Mouse (Mus musculus) erythroblast, embryonic 14.5 days (primary cell): Measurements from ENCODE around the gene Ephb1. TPM values are rescaled to one million over a fixed set of nuclear protein-coding genes. Genes with fewer than 3 reads are reported as not detected.

Experiments
- H3K27me3 ChIP-seq: 2 replicates; pipeline ENCODE4 v1.6.1; 2012; ENCODE audit warnings: inconsistent platforms; ENCODE audit not compliant: control insufficient read depth
- H3K36me3 ChIP-seq: 2 replicates; pipeline ENCODE4 v1.6.1; 2012; ENCODE audit warnings: mild to moderate bottlenecking, inconsistent platforms; ENCODE audit not compliant: control insufficient read depth
- H3K4me1 ChIP-seq: 2 replicates; pipeline ENCODE4 v1.6.1; 2012; ENCODE audit warnings: inconsistent platforms; ENCODE audit not compliant: control insufficient read depth
- H3K4me3 ChIP-seq: replicated peaks from 2 replicates; pipeline ENCODE3; 2012; ENCODE audit warnings: moderate library complexity, mild to moderate bottlenecking, inconsistent platforms
- H3K9me3 ChIP-seq: 2 replicates; pipeline ENCODE4 v1.6.1; 2012; ENCODE audit warnings: low read length, inconsistent platforms, mixed read lengths; ENCODE audit not compliant: control insufficient read depth
- GATA1 ChIP-seq: IDR thresholded peaks from 2 replicates; pipeline ENCODE4 v1.6.1; 2012; ENCODE audit warnings: low read length, inconsistent platforms, mixed read lengths
- TAL1 ChIP-seq: IDR thresholded peaks from 3 replicates; pipeline ENCODE4 v1.6.1; 2012; ENCODE audit warnings: low read length, inconsistent platforms, mixed read lengths
- polyA plus RNA-seq: library from polyadenylated mRNA; stranded (reverse); fragments of >175 nt; gene quantifications from 2 replicates; pipeline ENCODE4 v1.2.3, GENCODE M21; 2012

Gene Ephb1
- polyA plus RNA-seq, 1 experiment: not detected

GRCm38 (mm10) chr9:102088598-102088997 is 265.9 kb downstream of the Ephb1 start:
- Histone ChIP-seq H3K36me3 (no peaks in the 10 kb centered on the region), H3K4me1 (no peaks in the 10 kb centered on the region), H3K9me3 (peaks cover 22% of the 10 kb centered on the region), H3K27me3 (no peaks in the 10 kb centered on the region), H3K4me3 (no peak overlapping the region)
- TF ChIP-seq GATA1: no peak
- TF ChIP-seq TAL1: no peak

DNA sequence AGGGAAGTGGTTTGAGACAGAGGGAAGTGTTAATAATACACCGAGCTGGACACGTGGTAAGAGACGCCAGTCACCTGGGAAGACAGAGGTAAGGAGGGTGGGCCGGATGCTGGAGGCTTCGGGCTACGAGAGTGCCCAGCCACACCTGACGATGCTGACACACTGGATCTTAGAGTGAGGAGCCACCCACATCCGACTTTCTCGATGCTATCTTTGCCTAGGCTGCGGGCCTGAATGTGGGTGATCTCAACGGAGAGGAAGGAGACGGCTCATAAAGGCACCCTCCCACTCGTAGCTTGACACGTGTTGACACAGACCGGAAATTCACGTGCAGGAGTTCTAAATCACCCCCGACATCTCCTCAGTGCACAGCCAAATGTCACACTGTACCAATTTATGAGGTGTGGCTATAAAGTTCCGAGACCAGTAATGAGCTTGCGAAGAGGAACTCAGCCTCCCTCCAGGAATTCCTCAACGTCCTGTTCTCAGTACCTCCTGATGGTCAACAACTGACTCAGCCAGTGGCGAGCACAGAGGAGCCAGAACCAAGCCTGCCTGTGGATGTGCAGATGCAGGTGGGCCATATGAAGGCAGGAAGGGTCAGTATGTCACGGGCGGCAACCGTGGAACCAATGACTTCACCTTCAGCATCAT is 268.3 kb downstream of the Ephb1 start:
- Histone ChIP-seq H3K4me3 (no peak overlapping the region), H3K9me3 (peaks cover 19% of the 10 kb centered on the region), H3K27me3 (no peaks in the 10 kb centered on the region), H3K4me1 (no peaks in the 10 kb centered on the region), H3K36me3 (no peaks in the 10 kb centered on the region)
- TF ChIP-seq TAL1 (no peak), GATA1 (no peak)

DNA sequence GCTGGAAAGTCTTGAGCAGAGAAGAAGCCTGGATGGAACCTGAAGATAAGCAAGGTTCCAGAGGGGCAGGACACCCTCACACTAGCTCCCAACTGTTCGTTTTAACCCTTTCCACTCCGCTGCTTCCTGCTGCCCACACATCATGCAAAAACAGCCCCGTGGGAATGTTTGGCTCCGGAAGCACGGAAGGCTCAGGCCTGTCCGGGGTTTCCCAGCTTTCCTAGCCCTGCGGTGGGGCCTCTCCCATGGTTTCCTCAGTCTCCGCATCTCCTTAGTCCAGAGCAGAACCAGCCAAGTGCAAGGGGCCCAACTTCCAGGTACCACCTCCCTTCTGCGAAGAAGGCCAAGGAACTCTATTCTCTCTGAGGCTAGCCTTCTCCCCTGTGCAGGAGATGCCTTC is 269.0 kb downstream of the Ephb1 start:
- Histone ChIP-seq H3K27me3 (no peaks in the 10 kb centered on the region), H3K9me3 (peaks cover 16% of the 10 kb centered on the region), H3K4me1 (no peaks in the 10 kb centered on the region), H3K36me3 (no peaks in the 10 kb centered on the region), H3K4me3 (no peak overlapping the region)
- TF ChIP-seq GATA1: no peak
- TF ChIP-seq TAL1: no peak

- no peaks in the 10 kb centered on the region for H3K27me3 ChIP-seq
- no peaks in the 10 kb centered on the region for H3K4me1 ChIP-seq
- peaks cover 3% of the 10 kb centered on the region for H3K9me3 ChIP-seq
- H3K36me3 ChIP-seq: no peaks in the 10 kb centered on the region
- no peak overlapping the region for H3K4me3 ChIP-seq
- TF ChIP-seq GATA1 (no peak), TAL1 (no peak)
Observed at GRCm38 (mm10) chr9:102080934-102081333, 273.6 kb downstream of the Ephb1 start.

GRCm38 (mm10) chr9:102079151-102079550 is 275.3 kb downstream of the Ephb1 start:
- Histone ChIP-seq H3K36me3 (no peaks in the 10 kb centered on the region), H3K27me3 (no peaks in the 10 kb centered on the region), H3K9me3 (no peaks in the 10 kb centered on the region; the same call in 1 of the 2 replicates), H3K4me1 (no peaks in the 10 kb centered on the region), H3K4me3 (no peak overlapping the region)
- TF ChIP-seq GATA1: no peak
- no peak for TF ChIP-seq TAL1

DNA sequence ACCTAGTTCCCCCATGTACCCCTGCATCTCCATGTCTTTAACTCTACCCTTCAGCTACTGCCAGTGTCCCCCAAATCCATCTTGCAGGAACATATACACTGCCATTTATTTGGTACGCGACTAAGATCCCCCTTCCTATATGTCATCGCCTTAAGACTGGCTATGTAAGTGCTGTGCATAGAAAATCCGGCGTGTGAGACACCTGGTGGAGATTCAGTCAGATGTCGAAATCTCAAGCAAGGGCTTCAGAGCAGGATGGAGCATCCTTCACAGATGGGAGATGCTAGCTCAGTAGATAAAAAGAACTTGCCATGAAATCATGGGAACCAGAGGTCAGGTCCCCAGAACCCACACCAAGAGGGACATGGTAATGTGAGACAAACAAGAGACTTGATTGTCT is 276.3 kb downstream of the Ephb1 start:
- no peak overlapping the region for H3K4me3 ChIP-seq
- no peaks in the 10 kb centered on the region; the same call in 1 of the 2 replicates for H3K9me3 ChIP-seq
- H3K36me3 ChIP-seq: no peaks in the 10 kb centered on the region
- H3K4me1 ChIP-seq: no peaks in the 10 kb centered on the region
- no peaks in the 10 kb centered on the region for H3K27me3 ChIP-seq
- TF ChIP-seq TAL1 (no peak), GATA1 (no peak)

GRCm38 (mm10) chr9:102075539-102075938 is 279.0 kb downstream of the Ephb1 start:
- H3K9me3 ChIP-seq: no peaks in the 10 kb centered on the region; the same call in 1 of the 2 replicates
- no peak overlapping the region for H3K4me3 ChIP-seq
- H3K4me1 ChIP-seq: no peaks in the 10 kb centered on the region
- H3K36me3 ChIP-seq: no peaks in the 10 kb centered on the region
- no peaks in the 10 kb centered on the region for H3K27me3 ChIP-seq
- TF ChIP-seq TAL1: no peak
- TF ChIP-seq GATA1: no peak

GRCm38 (mm10) chr9:102073404-102073803 is 281.1 kb downstream of the Ephb1 start:
- TF ChIP-seq GATA1: no peak
- no peak for TF ChIP-seq TAL1
- no peaks in the 10 kb centered on the region for H3K36me3 ChIP-seq
- no peaks in the 10 kb centered on the region for H3K9me3 ChIP-seq
- H3K27me3 ChIP-seq: no peaks in the 10 kb centered on the region
- no peak overlapping the region for H3K4me3 ChIP-seq
- no peaks in the 10 kb centered on the region for H3K4me1 ChIP-seq

- H3K27me3 ChIP-seq: no peaks in the 10 kb centered on the region
- no peaks in the 10 kb centered on the region for H3K9me3 ChIP-seq
- no peak for TF ChIP-seq TAL1
- no peak for TF ChIP-seq GATA1
- no peaks in the 10 kb centered on the region for H3K36me3 ChIP-seq
- H3K4me3 ChIP-seq: no peak overlapping the region
- no peaks in the 10 kb centered on the region for H3K4me1 ChIP-seq
Observed at GRCm38 (mm10) chr9:102069151-102069882, 285.2 kb downstream of the Ephb1 start.

DNA sequence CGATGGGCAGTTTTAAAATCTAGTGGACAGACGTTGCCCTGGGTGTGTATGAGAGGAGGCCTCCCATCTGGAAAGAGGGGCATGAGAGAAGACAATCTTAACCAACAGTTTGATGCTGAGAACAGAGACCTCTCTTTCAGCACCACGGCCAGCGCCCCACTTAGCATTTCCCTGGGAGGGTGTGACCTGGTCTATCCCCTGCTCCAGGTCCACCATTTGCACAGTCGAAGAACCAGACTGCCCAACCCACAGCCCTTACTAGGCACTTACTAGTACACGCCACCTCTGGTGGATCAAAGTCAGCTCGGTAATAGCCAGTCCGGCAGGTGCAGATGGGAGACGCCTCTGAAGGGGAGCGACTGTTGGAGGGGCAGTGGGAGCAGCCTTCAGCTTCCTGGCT is 287.9 kb downstream of the Ephb1 start:
- TF ChIP-seq GATA1: no peak
- no peak for TF ChIP-seq TAL1
- Histone ChIP-seq H3K9me3 (peaks cover under 1% of the 10 kb centered on the region; the same call in 1 of the 2 replicates), H3K27me3 (no peaks in the 10 kb centered on the region), H3K36me3 (no peaks in the 10 kb centered on the region), H3K4me1 (no peaks in the 10 kb centered on the region), H3K4me3 (no peak overlapping the region)
